Mouse (Mus musculus): Measurements from ENCODE around the gene Ankrd34c. TPM values are rescaled to one million over a fixed set of nuclear protein-coding genes. Genes with fewer than 3 reads are reported as not detected.

The Ankrd34c gene
- polyA plus RNA-seq, 1 experiment: not detected

- Histone ChIP-seq H3K27ac (ENCODE audit: insufficient read depth, low read depth, low read length) (no peak overlapping the region), H3K4me1 (ENCODE audit: control insufficient read depth, insufficient read depth, low read length) (peaks cover 11% of the 10 kb centered on the region), H3K4me3 (ENCODE audit: insufficient read depth, low read depth, low read length) (no peak overlapping the region)
- TF ChIP-seq POLR2A (IDR thresholded peaks at IDR 0.05; ENCODE audit: insufficient read depth, low read depth, low read length) (no peak), CTCF (IDR thresholded peaks at IDR 0.05; ENCODE audit: insufficient read depth, low read depth, low read length) (no peak)
These were observed 1.8 kb upstream of the Ankrd34c start for GRCm38 (mm10) chr9:89740041-89740440.

DNA sequence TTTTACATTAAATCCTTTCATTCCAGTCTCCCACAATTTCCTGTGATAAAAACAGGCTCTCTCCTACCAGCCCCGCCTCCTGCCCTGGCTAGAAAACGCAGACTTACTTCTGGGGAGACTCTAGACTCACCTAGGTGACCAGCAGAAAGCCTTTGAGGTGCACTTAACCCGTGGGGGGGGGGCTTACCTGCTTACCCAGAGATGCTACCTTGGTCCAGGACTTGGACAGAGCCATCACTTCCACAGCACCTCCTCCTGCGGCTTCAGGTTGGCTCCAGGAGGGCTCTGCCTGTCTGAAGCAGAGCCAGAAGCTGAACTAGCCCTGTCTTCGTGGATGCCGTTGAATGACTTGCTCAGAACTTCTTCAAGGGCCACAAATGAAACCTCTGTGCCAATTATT is 387 bp downstream of the Ankrd34c start:
- Histone ChIP-seq H3K4me1 (ENCODE audit: control insufficient read depth, insufficient read depth, low read length) (peaks cover 11% of the 10 kb centered on the region), H3K4me3 (ENCODE audit: insufficient read depth, low read depth, low read length) (no peak overlapping the region), H3K27ac (ENCODE audit: insufficient read depth, low read depth, low read length) (no peak overlapping the region)
- TF ChIP-seq POLR2A (IDR thresholded peaks at IDR 0.05; ENCODE audit: insufficient read depth, low read depth, low read length) (no peak), CTCF (IDR thresholded peaks at IDR 0.05; ENCODE audit: insufficient read depth, low read depth, low read length) (no peak)
- WGBS: 5% methylated on average over 6 of the region's 6 CpGs

DNA sequence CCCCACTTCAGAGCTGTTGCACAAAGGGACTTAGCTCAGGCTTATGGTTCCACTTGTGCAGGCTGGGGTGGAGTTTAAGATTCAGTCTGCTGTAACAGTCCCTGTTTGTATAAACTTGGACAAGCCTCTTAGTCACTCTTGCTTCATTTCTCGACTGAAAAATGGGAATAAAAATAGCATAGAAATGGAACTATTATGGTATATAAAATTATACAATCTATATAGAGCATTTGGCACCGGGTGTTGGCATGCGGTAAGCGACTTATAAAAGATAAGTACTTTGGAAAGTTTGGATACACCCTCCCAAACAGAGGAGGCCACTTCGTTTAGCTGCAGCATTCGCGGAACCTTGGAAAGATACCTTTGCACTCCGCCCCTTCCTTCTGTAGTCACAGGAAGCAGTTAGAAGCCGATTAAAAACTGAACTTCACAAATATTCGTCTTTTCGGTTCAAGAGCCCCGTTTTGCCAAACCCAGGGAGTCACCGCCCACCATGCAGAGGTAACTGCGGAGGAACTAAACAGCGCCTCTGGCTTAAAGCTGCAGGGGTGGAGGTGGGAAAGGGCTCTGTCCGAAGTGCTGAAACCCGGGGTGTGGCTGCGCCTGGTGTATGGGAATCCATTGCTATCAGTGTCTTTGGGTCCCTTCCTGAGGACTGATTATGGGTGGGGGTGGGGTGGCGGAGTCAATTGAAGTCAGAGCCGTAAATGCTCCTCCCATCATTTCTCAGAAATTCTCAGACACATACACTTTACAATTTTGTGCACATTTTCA is 1.2 kb downstream of the Ankrd34c start:
- TF ChIP-seq POLR2A (IDR thresholded peaks at IDR 0.05; ENCODE audit: insufficient read depth, low read depth, low read length) (no peak), CTCF (IDR thresholded peaks at IDR 0.05; ENCODE audit: insufficient read depth, low read depth, low read length) (no peak)
- Histone ChIP-seq H3K4me1 (ENCODE audit: control insufficient read depth, insufficient read depth, low read length) (peaks cover 11% of the 10 kb centered on the region), H3K4me3 (ENCODE audit: insufficient read depth, low read depth, low read length) (peak overlapping the region; percentile 27), H3K27ac (ENCODE audit: insufficient read depth, low read depth, low read length) (no peak overlapping the region)
- 4% methylated on average over 20 of the region's 20 CpGs for WGBS

- WGBS: 32% methylated on average over 4 of the region's 4 CpGs
- no peak for TF ChIP-seq POLR2A (IDR thresholded peaks at IDR 0.05; ENCODE audit: insufficient read depth, low read depth, low read length)
- TF ChIP-seq CTCF (IDR thresholded peaks at IDR 0.05; ENCODE audit: insufficient read depth, low read depth, low read length): no peak
- H3K4me1 ChIP-seq (ENCODE audit: control insufficient read depth, insufficient read depth, low read length): peaks cover 4% of the 10 kb centered on the region; the same call in 1 of the 2 replicates
- H3K27ac ChIP-seq (ENCODE audit: insufficient read depth, low read depth, low read length): no peak overlapping the region
- no peak overlapping the region for H3K4me3 ChIP-seq (ENCODE audit: insufficient read depth, low read depth, low read length)
These were observed 31.4 kb downstream of the Ankrd34c start for GRCm38 (mm10) chr9:89706906-89707305.

- 0 out of 2 replicates have a peak overlapping the region, but pooled peaks have one; percentile 36 for H3K27ac ChIP-seq (ENCODE audit: insufficient read depth, low read depth, low read length)
- 8% methylated on average over 10 of the region's 10 CpGs for WGBS
- no peak for TF ChIP-seq POLR2A (IDR thresholded peaks at IDR 0.05; ENCODE audit: insufficient read depth, low read depth, low read length)
- TF ChIP-seq CTCF (IDR thresholded peaks at IDR 0.05; ENCODE audit: insufficient read depth, low read depth, low read length): no peak
These were observed 33.1 kb downstream of the Ankrd34c start for GRCm38 (mm10) chr9:89705197-89705533.

DNA sequence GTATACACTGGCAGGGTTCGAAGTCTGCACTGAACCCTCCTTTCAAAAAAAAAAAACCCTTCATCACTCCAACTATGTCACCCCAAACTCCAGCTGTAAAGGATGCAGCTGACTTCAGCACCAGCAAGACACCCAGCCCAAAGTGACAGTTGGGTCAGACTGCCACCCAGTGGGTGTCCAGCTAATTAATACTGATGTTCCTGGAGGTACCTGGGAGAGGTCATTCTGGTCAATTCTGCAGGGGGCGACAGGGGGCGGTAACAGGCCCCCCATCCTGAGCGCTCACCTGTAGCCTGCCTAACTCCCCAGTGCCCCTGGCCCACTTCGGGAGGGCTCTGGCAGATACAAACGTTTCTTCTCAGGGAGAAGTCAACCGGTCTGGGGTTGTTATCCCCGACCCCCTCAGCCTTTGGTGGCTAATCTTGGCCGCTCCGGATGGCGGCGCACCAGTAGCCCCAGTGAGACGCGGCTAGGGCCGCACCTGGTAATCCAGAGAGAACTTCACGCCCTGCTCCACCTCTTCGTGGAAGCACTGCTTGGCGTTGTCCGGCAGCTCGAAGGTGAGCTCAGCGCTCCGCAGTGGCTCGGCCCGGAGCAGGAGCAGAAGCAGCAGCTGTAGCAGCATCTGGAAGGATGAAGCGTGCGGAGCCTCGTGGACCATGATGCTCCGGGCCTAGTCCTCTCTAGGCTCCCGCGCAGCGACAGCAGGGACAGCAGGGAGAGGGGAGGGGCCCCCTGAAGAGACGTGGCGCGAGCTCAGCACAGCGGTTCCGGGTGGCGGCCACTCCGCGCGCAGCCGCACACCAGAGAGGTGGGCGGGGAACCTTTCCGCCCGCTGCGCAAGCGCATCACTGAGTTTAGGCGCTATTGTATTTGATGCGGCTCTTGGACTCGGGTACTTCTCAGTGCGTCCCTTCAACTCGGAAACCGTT is 33.7 kb downstream of the Ankrd34c start, which contains the start of gene Tmed3:
Tmed3 (minus strand) TSS at position 804 of the 932 bp plus-strand sequence.
- H3K27ac ChIP-seq (ENCODE audit: insufficient read depth, low read depth, low read length): 0 out of 2 replicates have a peak within 1 kb of the TSS, but pooled peaks have one; percentile 36
- 2% methylated on average over 52 of the region's 52 CpGs for WGBS

More at GRCm38 (mm10) chr9:89705197-89705533, 33.1 kb downstream of the Ankrd34c start:
- H3K4me3 ChIP-seq (ENCODE audit: insufficient read depth, low read depth, low read length): peak overlapping the region; percentile 82
- peaks cover 4% of the 10 kb centered on the region; the same call in 1 of the 2 replicates for H3K4me1 ChIP-seq (ENCODE audit: control insufficient read depth, insufficient read depth, low read length)

DNA sequence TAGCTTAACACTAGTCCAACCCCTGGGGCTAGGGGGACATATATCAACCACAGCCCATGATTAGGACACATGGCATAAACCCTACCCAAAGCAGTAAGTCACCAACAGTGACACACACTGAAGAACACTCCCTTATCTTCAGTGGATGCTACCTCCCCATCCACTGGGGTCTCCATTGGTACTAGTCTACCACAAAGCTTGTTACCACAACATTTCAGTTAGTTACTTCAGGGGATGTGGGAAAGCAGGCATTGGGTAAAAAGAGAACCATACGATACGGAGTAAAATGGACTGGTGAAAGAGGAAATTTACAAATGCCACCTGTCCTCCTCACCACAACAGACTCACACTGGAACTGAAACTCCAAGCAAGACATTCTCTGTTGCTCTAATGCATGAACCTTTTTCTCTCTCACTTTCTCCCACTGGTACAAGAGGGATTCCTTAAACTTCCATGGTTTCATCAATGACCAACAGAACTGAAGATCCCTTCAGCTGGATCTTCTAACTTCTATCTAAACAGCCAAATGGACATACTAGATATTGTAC is 37.3 kb downstream of the Ankrd34c start:
- 96% methylated on average over 2 of the region's 2 CpGs for WGBS
- no peak overlapping the region for H3K4me3 ChIP-seq (ENCODE audit: insufficient read depth, low read depth, low read length)
- H3K27ac ChIP-seq (ENCODE audit: insufficient read depth, low read depth, low read length): no peak overlapping the region
- H3K4me1 ChIP-seq (ENCODE audit: control insufficient read depth, insufficient read depth, low read length): peaks cover 4% of the 10 kb centered on the region; the same call in 1 of the 2 replicates
- no peak for TF ChIP-seq POLR2A (IDR thresholded peaks at IDR 0.05; ENCODE audit: insufficient read depth, low read depth, low read length)
- TF ChIP-seq CTCF (IDR thresholded peaks at IDR 0.05; ENCODE audit: insufficient read depth, low read depth, low read length): no peak

More for the DNA sequence above, 33.7 kb downstream of the Ankrd34c start, which contains the start of gene Tmed3:
- Histone ChIP-seq H3K4me1 (ENCODE audit: control insufficient read depth, insufficient read depth, low read length) (peaks cover 4% of the 10 kb centered on the region; the same call in 1 of the 2 replicates), H3K4me3 (ENCODE audit: insufficient read depth, low read depth, low read length) (peak within 1 kb of the TSS; percentile 82)
- TF ChIP-seq CTCF (IDR thresholded peaks at IDR 0.05; ENCODE audit: insufficient read depth, low read depth, low read length) (0 out of 2 replicates have a peak, but pooled peaks have one; percentile 6), POLR2A (IDR thresholded peaks at IDR 0.05; ENCODE audit: insufficient read depth, low read depth, low read length) (peak; percentile 63; the same call in 1 of the 2 replicates)

GRCm38 (mm10) chr9:89695143-89695542 is 43.1 kb downstream of the Ankrd34c start:
- Histone ChIP-seq H3K4me1 (ENCODE audit: control insufficient read depth, insufficient read depth, low read length) (no peaks in the 10 kb centered on the region), H3K4me3 (ENCODE audit: insufficient read depth, low read depth, low read length) (no peak overlapping the region), H3K27ac (ENCODE audit: insufficient read depth, low read depth, low read length) (no peak overlapping the region)
- no peak for TF ChIP-seq CTCF (IDR thresholded peaks at IDR 0.05; ENCODE audit: insufficient read depth, low read depth, low read length)
- no peak for TF ChIP-seq POLR2A (IDR thresholded peaks at IDR 0.05; ENCODE audit: insufficient read depth, low read depth, low read length)
- WGBS: 86% methylated on average over 1 of the region's 1 CpGs
